Mouse (Mus musculus) lung, embryonic 14.5 days (tissue): ENCODE data around the gene Rnf180. TPM values are rescaled to one million over a fixed set of nuclear protein-coding genes. Genes with fewer than 3 reads are reported as not detected.
"Not testable (repeated sequence)": the region's sequence is repeated elsewhere in the genome, so short reads cannot be mapped to it uniquely, and the experiment has no call there.

Experiments
- ATAC-seq: fragments of 200-750 bp; cut with Nextera tagmentation; 2 replicates; pipeline ENCODE4 v1.8.0; 2017; ENCODE audit warnings: mild to moderate bottlenecking, moderate TSS enrichment, moderate library complexity; ENCODE audit not compliant: insufficient read depth
- DNase-seq: peaks from one replicate; pipeline ENCODE4 v3.0.0-alpha.2; 2015
- H3K27ac ChIP-seq: fragments of 300-500 bp; sonication (generic); 2 replicates; pipeline ENCODE4 v1.5.1; 2014; ENCODE audit warnings: low read depth, mild to moderate bottlenecking, moderate library complexity
- H3K27me3 ChIP-seq: fragments of 300-500 bp; sonication (generic); 2 replicates; pipeline ENCODE4 v1.6.1; 2014; ENCODE audit warnings: low read length, control low read depth; ENCODE audit not compliant: insufficient read depth
- H3K36me3 ChIP-seq: fragments of 300-500 bp; sonication (generic); 2 replicates; pipeline ENCODE4 v1.6.1; 2014; ENCODE audit warnings: control low read depth; ENCODE audit not compliant: insufficient read depth
- H3K4me1 ChIP-seq: fragments of 300-500 bp; sonication (generic); 2 replicates; pipeline ENCODE4 v1.6.1; 2014; ENCODE audit warnings: antibody characterized with exemption, control low read depth; ENCODE audit not compliant: insufficient read depth
- H3K4me2 ChIP-seq: fragments of 300-500 bp; sonication (generic); 2 replicates; pipeline ENCODE4 v1.6.1; 2014; ENCODE audit warnings: mild to moderate bottlenecking
- H3K4me3 ChIP-seq: fragments of 300-500 bp; sonication (generic); 2 replicates; pipeline ENCODE4 v1.5.1; 2014; ENCODE audit warnings: low read depth, low read length
- H3K9ac ChIP-seq: fragments of 300-500 bp; sonication (generic); 2 replicates; pipeline ENCODE4 v1.6.1; 2014
- H3K9me3 ChIP-seq: fragments of 300-500 bp; sonication (generic); 2 replicates; pipeline ENCODE4 v1.6.1; 2016; ENCODE audit warnings: low read depth, low read length, control low read depth
- CTCF ChIP-seq: IDR thresholded peaks from 2 replicates; pipeline ENCODE4 v1.5.1; 2016; ENCODE audit warnings: antibody characterized with exemption, low read depth
- WGBS: fragments of 180-500 bp; shearing (Covaris S2); extraction: QIAGEN DNeasy Blood & Tissue Kit; methylation state at CpG from one replicate; pipeline ENCODE4 v1.1.7; 2014; 5-methylcytosine and 5-hydroxymethylcytosine counted together
- polyA plus RNA-seq: library from polyadenylated mRNA; unstranded; fragments of >200 nt; fragmentation: Nextera tagmentation; extraction: Ambion mirVana; gene quantifications from 2 replicates; pipeline ENCODE4 v1.2.1, GENCODE M21; 2014

Rnf180 gene
- polyA plus RNA-seq = 4.1 and 6.1 TPM in 2 replicates

- Histone ChIP-seq H3K4me1 (peaks cover 4% of the 10 kb centered on the region; the same call in 1 of the 2 replicates), H3K27me3 (no peaks in the 10 kb centered on the region), H3K4me3 (peak within 1 kb of the TSS; percentile 75), H3K9me3 (no peaks in the 10 kb centered on the region), H3K9ac (peak within 1 kb of the TSS; percentile 74), H3K27ac (peak within 1 kb of the TSS; percentile 4; the same call in 1 of the 2 replicates), H3K36me3 (no peaks in the 10 kb centered on the region), H3K4me2 (peak within 1 kb of the TSS; percentile 91)
- DNase-seq = no peak
- no peak for ATAC-seq
- WGBS = 46% methylated on average over 11 of the region's 11 CpGs
- no peak for TF ChIP-seq CTCF
Observed at GRCm38 (mm10) chr13:105294715-105295114, at the start of gene Rnf180. TSS of gene Rnf180 (minus strand) at chr13:105294815.

- WGBS = 44% methylated on average over 5 of the region's 5 CpGs
- Histone ChIP-seq H3K9me3 (no peaks in the 10 kb centered on the region), H3K27ac (no peak overlapping the region), H3K4me3 (no peak overlapping the region), H3K4me2 (no peak overlapping the region), H3K9ac (no peak overlapping the region), H3K4me1 (no peaks in the 10 kb centered on the region), H3K27me3 (no peaks in the 10 kb centered on the region), H3K36me3 (no peaks in the 10 kb centered on the region)
- DNase-seq = no peak
- TF ChIP-seq CTCF = no peak
- ATAC-seq = no peak
Observed at GRCm38 (mm10) chr13:105331199-105331968, 36.8 kb upstream of the Rnf180 start.

GRCm38 (mm10) chr13:105326946-105327345 is 32.3 kb upstream of the Rnf180 start:
- 79% methylated on average over 1 of the region's 1 CpGs for WGBS
- Histone ChIP-seq H3K9ac (no peak overlapping the region), H3K4me3 (no peak overlapping the region), H3K4me1 (no peaks in the 10 kb centered on the region), H3K4me2 (no peak overlapping the region), H3K9me3 (no peaks in the 10 kb centered on the region), H3K27me3 (no peaks in the 10 kb centered on the region), H3K27ac (no peak overlapping the region), H3K36me3 (no peaks in the 10 kb centered on the region)
- no peak for ATAC-seq
- no peak for DNase-seq
- TF ChIP-seq CTCF = no peak

GRCm38 (mm10) chr13:105316926-105317325 is 22.3 kb upstream of the Rnf180 start:
- TF ChIP-seq CTCF = no peak
- Histone ChIP-seq H3K4me1 (no peaks in the 10 kb centered on the region), H3K9ac (no peak overlapping the region), H3K27me3 (no peaks in the 10 kb centered on the region), H3K4me3 (no peak overlapping the region), H3K4me2 (no peak overlapping the region), H3K27ac (no peak overlapping the region), H3K36me3 (no peaks in the 10 kb centered on the region), H3K9me3 (no peaks in the 10 kb centered on the region)
- no peak for ATAC-seq
- 70% methylated on average over 1 of the region's 1 CpGs for WGBS
- DNase-seq = no peak

- 64% methylated on average over 6 of the region's 6 CpGs for WGBS
- no peak for DNase-seq
- Histone ChIP-seq H3K9me3 (no peaks in the 10 kb centered on the region), H3K4me3 (no peak overlapping the region), H3K27me3 (no peaks in the 10 kb centered on the region), H3K27ac (no peak overlapping the region), H3K4me2 (no peak overlapping the region), H3K9ac (no peak overlapping the region), H3K36me3 (no peaks in the 10 kb centered on the region), H3K4me1 (no peaks in the 10 kb centered on the region)
- no peak for TF ChIP-seq CTCF
- no peak for ATAC-seq
Observed at GRCm38 (mm10) chr13:105316009-105316408, 21.4 kb upstream of the Rnf180 start.

DNA sequence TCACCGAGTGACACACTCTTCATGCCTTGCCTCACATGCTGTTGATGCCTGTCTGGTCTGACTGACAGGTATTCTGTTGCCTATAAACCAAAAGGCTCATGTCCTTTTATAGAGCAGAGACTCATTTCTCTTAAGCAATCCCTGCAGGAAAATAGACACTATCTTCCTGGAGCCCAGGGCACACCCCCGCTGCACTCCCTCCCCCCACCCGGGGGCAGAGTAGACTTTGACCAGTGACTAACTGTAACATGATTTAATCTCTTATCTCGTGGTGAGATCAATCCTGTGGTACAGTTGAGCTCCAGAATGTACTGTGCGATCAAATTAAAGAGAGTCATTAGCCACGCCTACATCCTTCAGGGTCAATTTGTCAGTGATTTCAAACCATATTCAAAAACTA is 18.1 kb upstream of the Rnf180 start:
- no peak overlapping the region for H3K4me2 ChIP-seq
- no peak overlapping the region for H3K4me3 ChIP-seq
- H3K27me3 ChIP-seq = no peaks in the 10 kb centered on the region
- DNase-seq (no peak), ATAC-seq (no peak)
- 79% methylated on average over 6 of the region's 6 CpGs for WGBS
- no peaks in the 10 kb centered on the region for H3K4me1 ChIP-seq
- H3K27ac ChIP-seq = no peak overlapping the region
- no peaks in the 10 kb centered on the region for H3K36me3 ChIP-seq
- no peaks in the 10 kb centered on the region for H3K9me3 ChIP-seq
- TF ChIP-seq CTCF = no peak
- no peak overlapping the region for H3K9ac ChIP-seq

DNA sequence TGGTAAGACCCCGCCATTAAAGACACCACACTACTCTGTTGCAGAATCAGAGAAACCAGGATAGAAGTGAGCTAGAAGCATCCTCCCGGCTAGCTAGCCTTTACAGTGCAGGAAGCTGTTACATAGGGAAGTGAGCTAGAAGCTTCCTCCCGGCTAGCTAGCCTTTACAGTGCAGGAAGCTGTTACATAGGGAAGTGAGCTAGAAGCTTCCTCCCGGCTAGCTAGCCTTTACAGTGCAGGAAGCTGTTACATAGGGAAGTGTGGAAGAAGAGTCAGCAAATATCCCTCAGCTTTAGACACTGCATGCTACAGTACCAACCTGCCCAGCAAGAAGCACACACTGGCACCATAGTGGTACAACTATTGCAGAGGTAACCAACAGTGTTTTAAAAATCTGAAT is 15.9 kb upstream of the Rnf180 start:
- H3K9ac ChIP-seq, H3K4me2 ChIP-seq, H3K4me3 ChIP-seq, H3K9me3 ChIP-seq, H3K27ac ChIP-seq, ATAC-seq, DNase-seq, H3K36me3 ChIP-seq, H3K27me3 ChIP-seq, H3K4me1 ChIP-seq: not testable (repeated sequence)
- 63% methylated on average over 4 of the region's 4 CpGs for WGBS
